Mouse (Mus musculus): ENCODE measurements at regions not wholly inside any gene's neighbourhood (a gene's known extent, or its start where the extent isn't known, plus 50 kb on each side); places are given as distances from the start of the nearest gene placed in this dataset.
A peak's percentile ranks its signal among the peaks of the same experiment; 100 is the strongest.
"Not testable (repeated sequence)": the region's sequence is repeated elsewhere in the genome, so short reads cannot be mapped to it uniquely, and the experiment has no call there.

- DNase-seq (ENCODE audit: low spot score) = no peak
Measured at GRCm38 (mm10) chr3:8310379-8311128, 1299.3 kb downstream of the Zfp704 start.

- DNase-seq (ENCODE audit: low spot score) = no peak
Measured at GRCm38 (mm10) chr3:8307296-8307695, 1302.6 kb downstream of the Zfp704 start.

- no peak for DNase-seq (ENCODE audit: low spot score)
Measured at GRCm38 (mm10) chr3:8304784-8305183, 1305.1 kb downstream of the Zfp704 start.

- DNase-seq (ENCODE audit: low spot score) = no peak
Measured at GRCm38 (mm10) chr3:8293036-8293435, 1316.8 kb downstream of the Zfp704 start.

GRCm38 (mm10) chr3:8289558-8289957 is 1320.3 kb downstream of the Zfp704 start:
- DNase-seq (ENCODE audit: low spot score) = no peak

- DNase-seq (ENCODE audit: low spot score) = no peak
Measured at GRCm38 (mm10) chr3:8288437-8288836, 1321.4 kb downstream of the Zfp704 start.

- no peak for DNase-seq (ENCODE audit: low spot score)
Measured at GRCm38 (mm10) chr3:8284655-8285428, 1325.0 kb downstream of the Zfp704 start.

- DNase-seq (ENCODE audit: low spot score) = no peak
Measured at GRCm38 (mm10) chr3:8282411-8282810, 1327.5 kb downstream of the Zfp704 start.

GRCm38 (mm10) chr3:8276661-8277060 is 1333.2 kb downstream of the Zfp704 start:
- DNase-seq (ENCODE audit: low spot score) = no peak

GRCm38 (mm10) chr3:8270935-8271298 is 1339.0 kb downstream of the Zfp704 start:
- DNase-seq (ENCODE audit: low spot score) = no peak

GRCm38 (mm10) chr3:8270009-8270934 is 1339.6 kb downstream of the Zfp704 start:
- no peak for DNase-seq (ENCODE audit: low spot score)

GRCm38 (mm10) chr3:8265783-8266182 is 1344.1 kb downstream of the Zfp704 start:
- DNase-seq (ENCODE audit: low spot score) = no peak

GRCm38 (mm10) chr3:8264366-8265033 is 1345.4 kb downstream of the Zfp704 start:
- no peak for DNase-seq (ENCODE audit: low spot score)

- DNase-seq (ENCODE audit: low spot score) = no peak
Measured at GRCm38 (mm10) chr3:8257293-8257692, 1352.6 kb downstream of the Zfp704 start.

- DNase-seq (ENCODE audit: low spot score) = no peak
Measured at GRCm38 (mm10) chr3:8252311-8252710, 1357.6 kb downstream of the Zfp704 start.

GRCm38 (mm10) chr3:8248911-8249310 is 1361.0 kb downstream of the Zfp704 start:
- DNase-seq (ENCODE audit: low spot score) = no peak

GRCm38 (mm10) chr3:8245822-8246221 is 1364.1 kb downstream of the Zfp704 start:
- DNase-seq (ENCODE audit: low spot score) = peak; percentile 52

GRCm38 (mm10) chr3:8245195-8245789 is 1364.6 kb downstream of the Zfp704 start:
- peak; percentile 52 for DNase-seq (ENCODE audit: low spot score)

- not testable (repeated sequence) for DNase-seq (ENCODE audit: low spot score)
Measured at GRCm38 (mm10) chr3:8244526-8245194, 1365.2 kb downstream of the Zfp704 start.

GRCm38 (mm10) chr3:8206623-8207404 is 1403.1 kb downstream of the Zfp704 start:
- no peak for DNase-seq (ENCODE audit: low spot score)

Measured in urinary bladder, postnatal 25 days (tissue).